In genomic region chr8:92366736-92367267, GRCm38 (mm10) we compare ENCODE assay signal across 9 mouse cellular contexts. TPM values are rescaled to one million over a fixed set of nuclear protein-coding genes. Genes with fewer than 3 reads are reported as not detected.
A peak's percentile ranks its signal among the peaks of the same experiment; 100 is the strongest.
DNase-seq lines count a peak whose midpoint lies in the region; ATAC-seq lines count a peak whose summit lies in the region.
"Had no signal": no experiment of that assay in that cellular context is flagged by ENCODE, and none has a peak within 500 bp of the region (broad histone marks: within the 10 kb centered on the region; RNA-seq: fewer than 3 reads in every experiment).

No protein-coding gene starts in this region.

- no peak overlapping the region for H3K4me3 ChIP-seq in liver, embryonic 12.5 days
- H3K4me3 ChIP-seq in embryonic facial prominence, embryonic 11.5 days (ENCODE audit: low read depth, low read length) = no peak overlapping the region; the same call in 1 of the 2 replicates
- H3K4me3 ChIP-seq in liver, embryonic 11.5 days (ENCODE audit: low read depth, low read length) = 0 out of 2 replicates have a peak overlapping the region, but pooled peaks have one; percentile 1
- no peak overlapping the region for H3K4me3 ChIP-seq in neural tube, embryonic 11.5 days (ENCODE audit: low read depth, low read length)
- H3K4me3 ChIP-seq: liver, embryonic 13.5 days had no signal

- WGBS in liver, embryonic 12.5 days (ENCODE audit: insufficient replicate concordance) = 5% methylated on average over 20 of the region's 20 CpGs
- WGBS in embryonic facial prominence, embryonic 11.5 days = 13% methylated on average over 20 of the region's 20 CpGs
- WGBS in liver, embryonic 11.5 days = 6% methylated on average over 20 of the region's 20 CpGs
- 2% methylated on average over 20 of the region's 20 CpGs for WGBS in neural tube, embryonic 11.5 days

- H3K9me3 ChIP-seq in liver, embryonic 12.5 days (replicated peaks) = no peaks in the 10 kb centered on the region
- no peaks in the 10 kb centered on the region for H3K9me3 ChIP-seq in embryonic facial prominence, embryonic 11.5 days (replicated peaks; ENCODE audit: control insufficient read depth, low read length)
- H3K9me3 ChIP-seq in liver, embryonic 11.5 days (ENCODE audit: control insufficient read depth, low read length) = no peaks in the 10 kb centered on the region
- H3K9me3 ChIP-seq in neural tube, embryonic 11.5 days (ENCODE audit: control insufficient read depth, low read length) = no peaks in the 10 kb centered on the region
- H3K9me3 ChIP-seq: liver, embryonic 13.5 days had no signal

- H3K27ac ChIP-seq in liver, embryonic 12.5 days = no peak overlapping the region
- H3K27ac ChIP-seq in embryonic facial prominence, embryonic 11.5 days (replicated peaks; ENCODE audit: low read depth, low read length) = no peak overlapping the region
- H3K27ac ChIP-seq in liver, embryonic 11.5 days (ENCODE audit: low read depth, low read length) = no peak overlapping the region
- no peak overlapping the region for H3K27ac ChIP-seq in neural tube, embryonic 11.5 days (ENCODE audit: low read depth, low read length)
- H3K27ac ChIP-seq: liver, embryonic 13.5 days had no signal

- peaks cover 86% of the 10 kb centered on the region for H3K27me3 ChIP-seq in liver, embryonic 12.5 days (replicated peaks)
- H3K27me3 ChIP-seq in embryonic facial prominence, embryonic 11.5 days (ENCODE audit: control insufficient read depth, insufficient read depth, low read length) = peaks cover 32% of the 10 kb centered on the region
- H3K27me3 ChIP-seq in liver, embryonic 11.5 days (replicated peaks; ENCODE audit: control insufficient read depth, insufficient read depth, low read length) = peaks cover 76% of the 10 kb centered on the region
- H3K27me3 ChIP-seq in neural tube, embryonic 11.5 days (ENCODE audit: control insufficient read depth, insufficient read depth, low read length) = peaks cover 36% of the 10 kb centered on the region

- no peak overlapping the region for H3K9ac ChIP-seq in liver, embryonic 12.5 days
- no peak overlapping the region for H3K9ac ChIP-seq in embryonic facial prominence, embryonic 11.5 days (replicated peaks; ENCODE audit: low read length)
- H3K9ac ChIP-seq in liver, embryonic 11.5 days (ENCODE audit: low read depth, low read length) = no peak overlapping the region
- no peak overlapping the region; the same call in 1 of the 2 replicates for H3K9ac ChIP-seq in neural tube, embryonic 11.5 days (ENCODE audit: low read length)
- H3K9ac ChIP-seq: liver, embryonic 13.5 days had no signal

- ATAC-seq in liver, embryonic 12.5 days = no peak
- 0 out of 2 replicates have a peak, but pooled peaks have one; percentile 15 for ATAC-seq in embryonic facial prominence, embryonic 11.5 days (replicated peaks; ENCODE audit: insufficient number of reproducible peaks, low FRiP score, low TSS enrichment, low read depth)
- ATAC-seq in liver, embryonic 11.5 days (replicated peaks; ENCODE audit: low FRiP score) = no peak
- no peak for ATAC-seq in neural tube, embryonic 11.5 days (ENCODE audit: insufficient read depth, low FRiP score, low TSS enrichment)

- no peaks in the 10 kb centered on the region for H3K36me3 ChIP-seq in liver, embryonic 12.5 days
- H3K36me3 ChIP-seq in embryonic facial prominence, embryonic 11.5 days (replicated peaks; ENCODE audit: control insufficient read depth, insufficient read depth, low read depth, low read length) = no peaks in the 10 kb centered on the region
- H3K36me3 ChIP-seq in liver, embryonic 11.5 days (ENCODE audit: control insufficient read depth, insufficient read depth, low read length) = no peaks in the 10 kb centered on the region
- no peaks in the 10 kb centered on the region for H3K36me3 ChIP-seq in neural tube, embryonic 11.5 days (ENCODE audit: control insufficient read depth, insufficient read depth, low read length)
- H3K36me3 ChIP-seq: liver, embryonic 13.5 days had no signal

- peak; percentile 39 for DNase-seq in liver
- peak; percentile 58 for DNase-seq in embryonic facial prominence, embryonic 11.5 days (ENCODE audit: low spot score)
- peak; percentile 56 for DNase-seq in heart, postnatal 4 days
- peak; percentile 47 for DNase-seq in liver, embryonic 11.5 days (ENCODE audit: low spot score)
- DNase-seq in neural tube, embryonic 11.5 days (ENCODE audit: low spot score) = peak; percentile 80
- no peak for DNase-seq in left cerebral cortex, adult 18-20 months (ENCODE audit: low spot score in 2 of 2)
- DNase-seq in frontal cortex, adult 2 months (ENCODE audit: extremely low spot score in 1 of 2, low spot score in 1 of 2) = no peak
- DNase-seq: liver, embryonic 13.5 days had no signal

- H3K4me2 ChIP-seq in liver, embryonic 12.5 days = no peak overlapping the region
- peak overlapping the region; percentile 28; the same call in 1 of the 2 replicates for H3K4me2 ChIP-seq in embryonic facial prominence, embryonic 11.5 days (ENCODE audit: low read depth, low read length)
- H3K4me2 ChIP-seq in liver, embryonic 11.5 days = peak overlapping the region; percentile 25; the same call in 1 of the 2 replicates
- H3K4me2 ChIP-seq in neural tube, embryonic 11.5 days (ENCODE audit: low read depth) = peak overlapping the region; percentile 60
- H3K4me2 ChIP-seq: liver, embryonic 13.5 days had no signal

- peaks cover 9% of the 10 kb centered on the region; the same call in 1 of the 2 replicates for H3K4me1 ChIP-seq in liver, embryonic 12.5 days
- peaks cover 3% of the 10 kb centered on the region; the same call in 1 of the 2 replicates for H3K4me1 ChIP-seq in embryonic facial prominence, embryonic 11.5 days (ENCODE audit: control insufficient read depth, insufficient read depth, low read length)
- 0 out of 2 replicates have a peak, but pooled peaks cover 5% of the 10 kb centered on the region for H3K4me1 ChIP-seq in liver, embryonic 11.5 days (replicated peaks; ENCODE audit: control insufficient read depth, insufficient read depth, low read length)
- H3K4me1 ChIP-seq in neural tube, embryonic 11.5 days (ENCODE audit: control insufficient read depth, insufficient read depth, low read length) = peaks cover 27% of the 10 kb centered on the region

RNA-seq across cellular contexts. Expression of gene Irx5, which starts 9.4 kb away (rescaled TPM):
- 0.32 and 0.38 TPM in 2 replicates for polyA plus RNA-seq in liver, embryonic 12.5 days (2016; fragmentation: Nextera tagmentation; extraction: Ambion mirVana)
- 19.4 and 20.9 TPM in 2 replicates for polyA plus RNA-seq in embryonic facial prominence, embryonic 11.5 days (2014; fragmentation: Nextera tagmentation; extraction: Ambion mirVana)
- 10 to 100 TPM; 12.0 to 12.7 TPM for total RNA-seq in heart, postnatal 4 days (2021)
- 1.3 and 1.4 TPM in 2 replicates for polyA plus RNA-seq in liver, embryonic 11.5 days (2014; fragmentation: Nextera tagmentation; extraction: Ambion mirVana)
- 19.7 and 21.2 TPM in 2 replicates for polyA plus RNA-seq in neural tube, embryonic 11.5 days (2014; fragmentation: Nextera tagmentation; extraction: Ambion mirVana)
- total RNA-seq in left cerebral cortex, adult 18-20 months (2021) = under 1 TPM in 1 of 2 experiments, not detected in 1; 0.14 TPM
- polyA plus RNA-seq in frontal cortex, adult 2 months (2012; rRNA removed) = 0.04 and 0.06 TPM in 2 replicates

Comparison
In these comparisons a context has a peak if more than half of its experiments do, and no peak if none do; other contexts are left out.
1. DNase-seq: peak in liver (single experiment), embryonic facial prominence, embryonic 11.5 days (single experiment), heart, postnatal 4 days (single experiment), liver, embryonic 11.5 days (single experiment) and neural tube, embryonic 11.5 days (single experiment); none in left cerebral cortex, adult 18-20 months (0 of 2) and frontal cortex, adult 2 months (0 of 2).